Mouse (Mus musculus) forebrain, embryonic 16.5 days (tissue): Measurements from ENCODE around the gene Gm26602. TPM values are rescaled to one million over a fixed set of nuclear protein-coding genes. Genes with fewer than 3 reads are reported as not detected.

ENCODE experiments used
- ATAC-seq: fragments of 200-750 bp; cut with Nextera tagmentation; 2 replicates; pipeline ENCODE4 v1.8.0; 2017; ENCODE audit warnings: mild to moderate bottlenecking, moderate library complexity
- H3K27ac ChIP-seq: fragments of 300-500 bp; sonication (generic); 2 replicates; pipeline ENCODE4 v1.5.1; 2014; ENCODE audit warnings: low read length, control low read depth
- H3K27me3 ChIP-seq: fragments of 300-500 bp; sonication (generic); replicated peaks from 2 replicates; pipeline ENCODE4 v1.6.1; 2014; ENCODE audit warnings: low read length; ENCODE audit not compliant: control insufficient read depth, insufficient read depth
- H3K36me3 ChIP-seq: fragments of 300-500 bp; sonication (generic); 2 replicates; pipeline ENCODE4 v1.6.1; 2014; ENCODE audit not compliant: control insufficient read depth, insufficient read depth
- H3K4me1 ChIP-seq: fragments of 300-500 bp; sonication (generic); replicated peaks from 2 replicates; pipeline ENCODE4 v1.6.1; 2014; ENCODE audit warnings: low read length; ENCODE audit not compliant: control insufficient read depth, insufficient read depth
- H3K4me2 ChIP-seq: fragments of 300-500 bp; sonication (generic); 2 replicates; pipeline ENCODE4 v1.6.1; 2014; ENCODE audit warnings: mild to moderate bottlenecking, low read length, control low read depth
- H3K4me3 ChIP-seq: fragments of 300-500 bp; sonication (generic); replicated peaks from 2 replicates; pipeline ENCODE4 v1.5.1; 2014; ENCODE audit warnings: mild to moderate bottlenecking, low read length, control low read depth
- H3K9ac ChIP-seq: fragments of 300-500 bp; sonication (generic); replicated peaks from 2 replicates; pipeline ENCODE4 v1.6.1; 2014; ENCODE audit warnings: low read depth, low read length, control low read depth
- H3K9me3 ChIP-seq: fragments of 300-500 bp; sonication (generic); 2 replicates; pipeline ENCODE4 v1.6.1; 2016; ENCODE audit warnings: low read length; ENCODE audit not compliant: control insufficient read depth
- WGBS: fragments of 180-500 bp; shearing (Covaris S2); extraction: QIAGEN DNeasy Blood & Tissue Kit; methylation state at CpG from one replicate; pipeline ENCODE4 v1.1.7; 2014; 5-methylcytosine and 5-hydroxymethylcytosine counted together
- polyA plus RNA-seq: library from polyadenylated mRNA; unstranded; fragments of >200 nt; fragmentation: Nextera tagmentation; extraction: Ambion mirVana; gene quantifications from 2 replicates; pipeline ENCODE4 v1.2.1, GENCODE M21; 2015

The Gm26602 gene
- polyA plus RNA-seq, 1 experiment from 2014 or later = 36.3 TPM

DNA sequence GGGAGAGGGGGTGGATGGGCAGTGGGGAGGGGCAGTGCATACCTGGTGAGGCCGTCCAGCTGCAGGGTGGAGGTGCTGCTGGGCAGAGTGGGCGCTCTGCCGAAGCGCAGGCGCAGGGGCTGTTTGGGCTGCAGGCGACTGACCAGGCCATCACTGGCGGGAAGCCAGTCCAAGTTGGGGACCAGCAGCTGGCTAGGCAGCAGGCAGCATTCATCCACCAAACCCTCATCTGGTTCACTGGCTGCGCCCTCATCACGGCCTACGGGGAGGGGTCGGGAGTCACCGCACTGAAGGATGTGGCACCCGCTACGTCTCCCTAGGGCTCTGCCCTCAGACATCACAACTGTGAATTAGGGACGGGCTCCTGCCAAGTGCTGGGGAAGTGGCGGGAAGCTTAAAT lies 14.3 kb upstream of the Gm26602 start:
- Histone ChIP-seq H3K4me3 (no peak overlapping the region), H3K36me3 (peaks cover 13% of the 10 kb centered on the region), H3K9ac (no peak overlapping the region), H3K27ac (no peak overlapping the region), H3K27me3 (no peaks in the 10 kb centered on the region), H3K9me3 (no peaks in the 10 kb centered on the region), H3K4me1 (peaks cover 10% of the 10 kb centered on the region), H3K4me2 (no peak overlapping the region)
- 91% methylated on average over 16 of the region's 16 CpGs for WGBS
- ATAC-seq = no peak

DNA sequence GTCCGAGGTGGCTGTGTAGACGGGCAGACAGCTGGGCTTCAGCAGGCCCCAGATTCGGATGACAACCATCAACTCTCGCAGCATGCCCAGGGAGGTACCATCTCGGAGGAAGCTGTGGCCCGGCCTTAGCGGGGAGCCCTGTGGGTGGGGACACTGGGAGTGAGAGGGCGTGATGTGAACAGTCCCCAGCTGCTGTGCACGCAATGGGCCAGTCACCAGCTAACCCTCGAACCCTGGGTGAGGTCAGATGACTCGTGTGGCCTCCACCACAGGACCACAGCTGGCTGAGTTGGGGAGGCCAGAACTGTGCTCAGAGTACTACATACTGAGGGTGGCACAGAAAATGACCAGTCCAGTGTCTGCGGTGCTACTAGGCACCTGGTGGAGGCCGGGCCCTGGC lies 13.8 kb upstream of the Gm26602 start:
- Histone ChIP-seq H3K36me3 (peaks cover 13% of the 10 kb centered on the region), H3K4me1 (peaks cover 13% of the 10 kb centered on the region), H3K9ac (no peak overlapping the region), H3K4me3 (no peak overlapping the region), H3K9me3 (no peaks in the 10 kb centered on the region), H3K4me2 (no peak overlapping the region), H3K27me3 (no peaks in the 10 kb centered on the region), H3K27ac (no peak overlapping the region)
- WGBS = 84% methylated on average over 13 of the region's 13 CpGs
- no peak for ATAC-seq

DNA sequence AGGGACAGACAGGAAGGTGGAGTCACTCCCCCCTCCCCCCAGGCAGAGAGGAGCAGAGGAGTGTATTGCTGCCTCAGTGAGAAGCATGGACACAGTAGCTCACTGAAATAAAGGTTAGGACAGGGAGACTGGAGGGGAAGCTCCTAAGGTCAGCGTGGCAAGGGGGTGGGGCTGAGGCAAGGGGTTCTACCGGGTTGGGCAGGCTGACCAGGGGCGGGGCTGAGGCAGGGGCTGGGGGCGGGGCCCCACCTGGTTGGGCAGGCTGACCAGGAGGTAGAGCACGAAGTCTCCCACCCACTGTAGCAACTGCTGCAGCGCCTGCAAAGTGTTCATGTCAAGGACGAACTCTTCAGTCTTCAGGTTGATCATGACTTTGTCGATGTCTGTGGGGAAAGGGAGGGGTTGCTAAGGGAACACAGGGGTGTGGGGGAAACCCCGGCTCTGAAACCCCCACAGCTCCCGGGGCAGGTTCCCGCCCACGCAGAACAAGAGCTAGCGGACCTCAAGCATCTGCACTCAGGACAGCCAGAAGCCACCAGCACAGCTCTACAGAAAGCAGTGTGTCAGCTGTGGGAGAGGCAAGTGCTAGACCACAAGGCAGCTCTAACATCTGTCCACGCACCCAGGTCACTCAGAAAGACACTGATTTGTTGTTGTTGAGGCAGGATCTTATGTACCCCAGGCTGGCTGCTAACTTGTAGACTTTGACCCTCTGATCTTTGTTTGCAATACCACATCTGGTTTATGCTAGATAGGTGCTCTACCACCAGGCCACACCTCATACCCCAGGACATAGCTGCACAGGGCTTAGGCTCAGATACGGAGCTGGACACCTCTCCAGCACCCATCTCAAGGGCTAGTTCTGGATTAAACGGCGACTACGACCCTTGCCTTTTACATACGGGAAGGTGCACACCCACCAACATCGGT lies 13.1 kb upstream of the Gm26602 start:
- H3K27me3 ChIP-seq = no peaks in the 10 kb centered on the region
- H3K9me3 ChIP-seq = no peaks in the 10 kb centered on the region
- WGBS = 54% methylated on average over 20 of the region's 20 CpGs
- H3K4me2 ChIP-seq = no peak overlapping the region
- no peak overlapping the region for H3K9ac ChIP-seq
- no peak overlapping the region for H3K4me3 ChIP-seq
- peaks cover 13% of the 10 kb centered on the region for H3K4me1 ChIP-seq
- H3K36me3 ChIP-seq = peaks cover 13% of the 10 kb centered on the region
- no peak overlapping the region for H3K27ac ChIP-seq
- ATAC-seq = no peak

DNA sequence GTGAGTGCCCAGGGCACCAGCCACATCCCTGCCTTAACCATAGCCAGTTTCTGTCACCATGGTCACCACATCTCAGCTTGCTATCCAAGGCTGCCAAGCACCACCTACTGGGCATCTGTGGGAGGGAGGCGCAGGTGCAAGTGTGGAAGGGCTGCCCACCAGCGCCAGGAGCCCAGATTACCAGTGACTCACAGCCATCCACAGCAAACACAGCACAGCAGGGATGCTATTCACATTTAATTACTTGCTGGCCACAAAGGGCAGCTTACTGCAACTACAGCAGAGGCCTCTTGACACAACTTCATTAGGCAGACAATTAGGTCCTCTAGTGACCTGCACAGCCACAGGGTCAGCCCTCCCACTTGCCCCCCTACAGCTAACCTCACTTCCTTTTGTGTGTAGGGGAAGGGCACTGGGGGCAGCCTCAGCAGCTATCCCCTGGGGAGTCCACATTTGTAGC lies 9.7 kb upstream of the Gm26602 start:
- Histone ChIP-seq H3K4me2 (no peak overlapping the region), H3K9me3 (no peaks in the 10 kb centered on the region), H3K4me1 (peaks cover 13% of the 10 kb centered on the region), H3K27ac (no peak overlapping the region), H3K36me3 (peaks cover 16% of the 10 kb centered on the region), H3K27me3 (no peaks in the 10 kb centered on the region), H3K9ac (no peak overlapping the region; the same call in 1 of the 2 replicates), H3K4me3 (no peak overlapping the region)
- peak; percentile 79 for ATAC-seq
- 14% methylated on average over 2 of the region's 2 CpGs for WGBS

DNA sequence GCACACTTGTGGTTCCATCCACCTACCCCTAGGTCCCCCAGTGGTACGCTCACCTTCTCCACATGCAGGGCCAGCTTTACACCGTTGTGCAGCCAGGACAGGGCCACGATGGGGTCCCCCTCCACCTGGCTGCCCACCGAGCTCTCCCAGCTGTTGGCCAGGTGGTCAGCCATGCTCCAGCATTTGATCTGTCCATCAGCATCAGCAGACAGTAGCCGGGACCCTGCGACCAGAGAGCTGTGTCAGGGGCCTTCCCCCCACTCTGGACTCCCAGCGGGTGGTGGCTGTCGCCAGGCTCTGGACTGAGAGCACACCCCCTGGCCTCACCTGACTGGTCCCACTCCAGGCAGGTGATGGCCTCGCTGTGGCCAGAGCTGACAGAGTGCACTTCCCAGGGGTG lies 3.9 kb upstream of the Gm26602 start:
- H3K9ac ChIP-seq = no peak overlapping the region
- no peak overlapping the region for H3K4me3 ChIP-seq
- no peaks in the 10 kb centered on the region for H3K9me3 ChIP-seq
- H3K27me3 ChIP-seq = no peaks in the 10 kb centered on the region
- H3K27ac ChIP-seq = no peak overlapping the region
- peaks cover 6% of the 10 kb centered on the region for H3K36me3 ChIP-seq
- 95% methylated on average over 9 of the region's 9 CpGs for whole genome bisulfite sequencing
- no peak for ATAC-seq
- H3K4me2 ChIP-seq = no peak overlapping the region
- peaks cover 9% of the 10 kb centered on the region for H3K4me1 ChIP-seq

DNA sequence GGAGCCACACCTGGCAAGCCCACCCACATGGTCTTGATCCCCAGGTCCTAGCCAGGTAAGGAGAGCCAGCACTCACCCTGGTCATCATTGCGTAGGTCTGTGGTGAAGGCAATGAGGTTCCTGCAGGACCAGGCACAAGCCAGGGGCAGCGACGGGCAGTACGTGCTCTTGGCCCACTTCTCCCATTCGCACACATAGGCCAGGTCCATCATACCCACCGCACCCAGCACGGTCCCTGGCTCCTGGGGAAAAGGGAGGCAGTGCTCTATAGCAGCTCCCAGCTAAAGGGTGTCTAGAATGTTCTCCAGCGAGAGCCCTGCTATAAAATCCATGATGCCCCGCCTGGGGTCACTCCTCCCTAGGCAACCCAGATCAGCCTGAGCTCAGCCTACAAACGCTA lies 3.2 kb upstream of the Gm26602 start:
- Histone ChIP-seq H3K9me3 (no peaks in the 10 kb centered on the region), H3K4me3 (no peak overlapping the region), H3K27me3 (no peaks in the 10 kb centered on the region), H3K27ac (no peak overlapping the region), H3K4me1 (peaks cover 9% of the 10 kb centered on the region), H3K4me2 (no peak overlapping the region), H3K36me3 (peaks cover 6% of the 10 kb centered on the region), H3K9ac (no peak overlapping the region)
- ATAC-seq = no peak
- WGBS = 95% methylated on average over 10 of the region's 10 CpGs

DNA sequence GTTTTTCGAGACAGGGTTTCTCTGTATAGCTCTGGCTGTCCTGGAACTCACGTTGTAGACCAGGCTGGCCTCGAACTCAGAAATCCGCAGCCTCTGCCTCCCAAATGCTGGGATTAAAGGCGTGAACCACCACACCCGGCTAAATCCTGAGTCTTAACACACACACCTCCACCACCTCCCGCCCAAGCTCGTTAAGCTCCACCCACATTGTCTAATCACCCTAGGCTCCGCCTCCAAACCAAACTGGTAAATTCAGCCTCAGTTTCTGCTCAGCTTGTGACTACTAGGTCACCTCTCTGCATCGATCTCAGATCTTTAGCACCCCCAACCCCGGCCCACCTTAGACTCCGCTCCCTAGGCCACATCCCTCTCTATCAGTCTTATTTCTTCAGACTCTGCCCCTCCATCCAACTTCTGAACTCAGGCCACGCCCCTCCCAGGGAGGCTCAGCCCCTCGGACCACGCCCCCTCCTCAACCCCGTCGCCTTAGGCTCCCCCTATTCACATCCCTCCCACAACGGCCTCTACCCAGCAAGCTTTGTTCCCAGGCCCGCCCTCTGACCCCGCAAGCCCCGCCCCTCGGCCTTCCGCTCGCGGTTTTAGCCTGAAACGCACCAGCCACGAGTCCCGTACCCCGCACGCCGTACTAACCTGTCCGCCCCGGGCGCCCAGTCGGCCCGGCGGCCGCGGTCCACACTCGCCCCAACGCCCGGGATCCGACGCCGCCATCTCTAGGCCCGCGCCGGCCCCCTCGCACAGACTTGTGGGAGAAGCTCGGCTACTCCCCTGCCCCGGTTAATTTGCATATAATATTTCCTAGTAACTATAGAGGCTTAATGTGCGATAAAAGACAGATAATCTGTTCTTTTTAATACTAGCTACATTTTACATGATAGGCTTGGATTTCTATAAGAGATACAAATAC lies 2.2 kb upstream of the Gm26602 start, which contains the start of gene Med16:
Gene Med16 (minus strand): TSS at position 757 of the 925 bp plus-strand sequence.
- H3K27ac ChIP-seq = peak within 1 kb of the TSS; percentile 99
- H3K36me3 ChIP-seq = peaks cover 8% of the 10 kb centered on the region
- H3K9ac ChIP-seq = peak within 1 kb of the TSS; percentile 99
- 1% methylated on average over 52 of the region's 52 CpGs for WGBS
- peak; percentile 91 for ATAC-seq
- H3K9me3 ChIP-seq = no peaks in the 10 kb centered on the region
- no peaks in the 10 kb centered on the region for H3K27me3 ChIP-seq
- peak within 1 kb of the TSS; percentile 94 for H3K4me3 ChIP-seq
- H3K4me2 ChIP-seq = peak within 1 kb of the TSS; percentile 55
- peaks cover 9% of the 10 kb centered on the region for H3K4me1 ChIP-seq

DNA sequence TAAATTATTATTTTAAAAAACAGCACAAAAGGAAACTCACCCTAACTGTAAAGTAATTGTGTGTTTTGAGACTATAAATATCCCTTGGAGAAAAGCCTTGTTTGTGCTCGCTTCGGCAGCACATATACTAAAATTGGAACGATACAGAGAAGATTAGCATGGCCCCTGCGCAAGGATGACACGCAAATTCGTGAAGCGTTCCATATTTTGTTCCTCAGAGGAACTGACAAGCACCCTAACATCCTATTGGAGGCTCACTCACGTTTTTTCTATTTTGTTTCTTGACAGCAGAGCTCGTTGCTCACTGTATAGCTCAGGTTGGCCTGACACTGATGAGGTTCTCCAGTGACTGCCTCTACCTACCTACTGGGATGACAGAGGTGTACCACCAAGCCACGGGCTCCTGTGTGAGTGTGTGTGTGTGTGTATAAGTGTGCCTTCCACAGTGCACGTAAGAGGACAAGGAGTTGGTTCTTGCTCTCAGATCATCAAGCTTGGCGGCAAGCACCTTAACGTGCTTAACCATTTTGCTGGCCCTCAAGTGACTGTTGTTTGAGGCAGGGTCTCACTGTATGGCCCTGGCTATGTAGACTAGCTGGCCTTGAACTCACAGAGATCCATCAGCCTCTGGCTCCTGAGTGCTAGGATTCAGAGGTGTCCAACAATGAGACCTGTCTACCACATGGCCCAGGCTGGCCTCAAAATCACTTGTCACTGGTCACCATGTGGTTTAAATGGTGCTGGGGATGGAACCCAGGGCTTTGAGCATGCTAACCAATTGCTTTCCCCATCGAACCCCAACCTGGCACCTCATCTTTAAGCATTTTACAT lies 1.3 kb upstream of the Gm26602 start:
- H3K4me1 ChIP-seq = peaks cover 15% of the 10 kb centered on the region
- H3K27ac ChIP-seq = peak overlapping the region; percentile 92
- peaks cover 8% of the 10 kb centered on the region for H3K36me3 ChIP-seq
- H3K4me2 ChIP-seq = peak overlapping the region; percentile 55
- H3K27me3 ChIP-seq = no peaks in the 10 kb centered on the region
- peak; percentile 60 for ATAC-seq
- no peaks in the 10 kb centered on the region for H3K9me3 ChIP-seq
- WGBS = 24% methylated on average over 14 of the region's 14 CpGs
- H3K4me3 ChIP-seq = peak overlapping the region; percentile 27
- peak overlapping the region; percentile 51 for H3K9ac ChIP-seq
